7 mouse cellular contexts compared by ENCODE assay signal in the genomic region with DNA sequence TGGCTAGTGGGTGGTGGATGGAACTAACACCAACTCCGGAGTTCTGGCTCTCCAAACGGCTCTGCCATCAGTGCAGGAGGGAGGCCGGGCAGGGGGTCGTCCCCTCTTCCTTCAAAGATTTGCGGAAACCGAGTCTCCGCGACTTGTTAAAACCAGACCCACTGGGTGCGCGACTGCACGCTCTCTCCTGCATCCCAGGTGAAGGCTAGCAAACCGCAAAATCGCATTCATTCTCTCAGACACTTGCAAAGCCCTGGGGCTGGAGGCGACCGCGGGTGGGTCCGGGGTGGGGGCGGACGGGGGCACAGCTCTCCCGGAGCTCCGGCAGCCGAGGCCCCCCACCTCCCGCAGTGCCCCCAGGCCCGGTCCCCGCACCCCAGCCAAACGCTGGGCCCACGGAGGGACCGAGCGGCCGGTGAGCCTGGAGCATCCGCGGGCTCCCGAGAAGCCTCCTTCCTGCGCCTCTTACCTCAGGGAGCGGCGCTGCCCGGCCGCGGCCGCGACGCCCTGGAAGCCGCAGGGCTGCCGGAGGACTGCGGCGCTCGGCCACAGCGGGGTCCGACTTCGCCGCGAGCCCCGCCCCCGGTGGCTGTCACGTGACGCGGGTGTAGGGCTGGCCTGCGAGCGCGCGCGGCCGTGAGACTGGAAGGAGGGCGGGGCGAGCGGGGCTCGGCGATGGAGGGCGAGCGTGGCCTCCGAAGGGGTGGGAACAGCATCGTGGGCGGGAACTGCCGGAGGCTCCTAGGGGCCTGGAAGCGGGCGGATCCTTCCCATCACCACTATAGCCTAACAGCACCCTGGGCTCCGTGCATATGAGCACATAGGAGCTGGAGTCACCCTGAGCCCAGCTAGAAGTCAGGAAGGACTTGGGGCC. TPM values are rescaled to one million over a fixed set of nuclear protein-coding genes. Genes with fewer than 3 reads are reported as not detected.
DNase-seq lines count a peak whose midpoint lies in the region; ATAC-seq and TF ChIP-seq lines count a peak whose summit lies in the region.

Gene Fbxo10, minus strand, starts transcription at position 584 of the 874 bp plus-strand sequence.

- peaks cover 8% of the 10 kb centered on the region; the same call in 1 of the 2 replicates for H3K36me3 ChIP-seq in embryonic facial prominence, embryonic 10.5 days (replicated peaks)
- 0 out of 2 replicates have a peak, but pooled peaks cover 3% of the 10 kb centered on the region for H3K36me3 ChIP-seq in limb, embryonic 12.5 days
- no peaks in the 10 kb centered on the region for H3K36me3 ChIP-seq in midbrain, embryonic 15.5 days (replicated peaks)
- no peaks in the 10 kb centered on the region for H3K36me3 ChIP-seq in spleen, adult 2 months (ENCODE audit: control insufficient read depth, insufficient read depth, low read length)

- peaks cover 25% of the 10 kb centered on the region for H3K4me1 ChIP-seq in embryonic facial prominence, embryonic 10.5 days
- H3K4me1 ChIP-seq in limb, embryonic 12.5 days (replicated peaks): peaks cover 21% of the 10 kb centered on the region
- peaks cover 15% of the 10 kb centered on the region for H3K4me1 ChIP-seq in midbrain, embryonic 15.5 days
- H3K4me1 ChIP-seq in spleen, adult 2 months (ENCODE audit: control insufficient read depth, insufficient read depth, insufficient read length): no peaks in the 10 kb centered on the region

- no peak for TF ChIP-seq POLR2A in spleen, adult 2 months (IDR thresholded peaks at IDR 0.05; ENCODE audit: low read depth, low read length)

- H3K4me3 ChIP-seq in embryonic facial prominence, embryonic 10.5 days: peak within 1 kb of the TSS; percentile 94
- H3K4me3 ChIP-seq in limb, embryonic 12.5 days (replicated peaks): peak within 1 kb of the TSS; percentile 92
- peak within 1 kb of the TSS; percentile 85 for H3K4me3 ChIP-seq in midbrain, embryonic 15.5 days
- peak within 1 kb of the TSS; percentile 73 for H3K4me3 ChIP-seq in spleen, adult 2 months (ENCODE audit: extremely low read depth, insufficient read depth, insufficient read length)

- under 1% methylated on average over 77 of the region's 77 CpGs for WGBS in embryonic facial prominence, embryonic 10.5 days
- WGBS in limb, embryonic 12.5 days: under 1% methylated on average over 74 of the region's 77 CpGs
- WGBS in midbrain, embryonic 15.5 days: under 1% methylated on average over 77 of the region's 77 CpGs
- WGBS in spleen, adult 2 months: under 1% methylated on average over 75 of the region's 77 CpGs

- H3K27me3 ChIP-seq in embryonic facial prominence, embryonic 10.5 days (replicated peaks; ENCODE audit: low read depth, poor library complexity, severe bottlenecking): no peaks in the 10 kb centered on the region
- H3K27me3 ChIP-seq in limb, embryonic 12.5 days: no peaks in the 10 kb centered on the region
- H3K27me3 ChIP-seq in midbrain, embryonic 15.5 days (replicated peaks): no peaks in the 10 kb centered on the region
- H3K27me3 ChIP-seq in spleen, adult 2 months (ENCODE audit: control insufficient read depth, insufficient read depth, low read length): no peaks in the 10 kb centered on the region; the same call in 1 of the 2 replicates

- H3K4me2 ChIP-seq in limb, embryonic 12.5 days: peak within 1 kb of the TSS; percentile 70
- H3K4me2 ChIP-seq in midbrain, embryonic 15.5 days: peak within 1 kb of the TSS; percentile 68

- peak within 1 kb of the TSS; percentile 95 for H3K9ac ChIP-seq in limb, embryonic 12.5 days (replicated peaks)
- H3K9ac ChIP-seq in midbrain, embryonic 15.5 days: peak within 1 kb of the TSS; percentile 92

- peak; percentile 97 for DNase-seq in adrenal gland, postnatal 14 days
- peak; percentile 97 for DNase-seq in embryonic facial prominence, embryonic 10.5 days (ENCODE audit: low spot score)
- peak; percentile 86 for DNase-seq in kidney, adult 11 months
- peak; percentile 33 to 89 for DNase-seq in spleen, adult 2 months (ENCODE audit: low read depth in 1 of 2, low spot score in 2 of 2)

- no peak for TF ChIP-seq CTCF in spleen, adult 2 months (IDR thresholded peaks at IDR 0.05; ENCODE audit: extremely low read depth, insufficient read depth, insufficient read length, insufficient replicate concordance)

- ATAC-seq in granulocyte monocyte progenitor cell, adult 5-6 weeks (replicated peaks; ENCODE audit: poor library complexity, severe bottlenecking): peak; percentile 99
- peak; percentile 89 for ATAC-seq in limb, embryonic 12.5 days (ENCODE audit: insufficient number of reproducible peaks, insufficient read depth, low FRiP score, low TSS enrichment, low read depth)
- peak; percentile 91 for ATAC-seq in midbrain, embryonic 15.5 days (replicated peaks)

- H3K9me3 ChIP-seq in embryonic facial prominence, embryonic 10.5 days: no peaks in the 10 kb centered on the region
- no peaks in the 10 kb centered on the region for H3K9me3 ChIP-seq in limb, embryonic 12.5 days
- no peaks in the 10 kb centered on the region for H3K9me3 ChIP-seq in midbrain, embryonic 15.5 days

- H3K27ac ChIP-seq in embryonic facial prominence, embryonic 10.5 days (replicated peaks): peak within 1 kb of the TSS; percentile 94
- peak within 1 kb of the TSS; percentile 82 for H3K27ac ChIP-seq in limb, embryonic 12.5 days
- H3K27ac ChIP-seq in midbrain, embryonic 15.5 days: peak within 1 kb of the TSS; percentile 85
- H3K27ac ChIP-seq in spleen, adult 2 months (ENCODE audit: insufficient read depth, low read length): no peak within 1 kb of the TSS

RNA-seq across cellular contexts. Expression of gene Fbxo10, which starts in this region (rescaled TPM):
- total RNA-seq in adrenal gland, postnatal 14 days (2021): 7.5 and 9.2 TPM in 2 replicates
- 16.4 and 16.9 TPM in 2 replicates for polyA plus RNA-seq in embryonic facial prominence, embryonic 10.5 days (2016; fragmentation: Nextera tagmentation; extraction: Ambion mirVana)
- total RNA-seq in granulocyte monocyte progenitor cell, adult 5-6 weeks (2014; fragmentation: Nextera tagmentation): 1.2 and 1.5 TPM in 2 replicates
- total RNA-seq in granulocyte monocyte progenitor cell, adult 5-6 weeks (2017): 0.93 and 1.8 TPM in 2 replicates
- polyA plus RNA-seq in limb, embryonic 12.5 days (2016; fragmentation: Nextera tagmentation; extraction: Ambion mirVana): 17.1 and 18.9 TPM in 2 replicates
- polyA plus RNA-seq in midbrain, embryonic 15.5 days (2015; fragmentation: Nextera tagmentation; extraction: Ambion mirVana): 20.2 and 21.9 TPM in 2 replicates
- polyA plus RNA-seq in spleen, adult 2 months (2012; rRNA removed): 5.2 and 6.6 TPM in 2 replicates
